Mouse (Mus musculus) spleen, adult 2 months (tissue): ENCODE measurements at regions not wholly inside any gene's neighbourhood (a gene's known extent, or its start where the extent isn't known, plus 50 kb on each side); places are given as distances from the start of the nearest gene placed in this dataset.

Experiments
- CTCF ChIP-seq: fragments of 200-500 bp; IDR thresholded peaks from 2 replicates; pipeline ENCODE4 v1.5.1; 2011; ENCODE audit warnings: mild to moderate bottlenecking, inconsistent platforms; ENCODE audit not compliant: insufficient read depth, insufficient read length, insufficient replicate concordance; ENCODE audit errors: extremely low read depth
- POLR2A ChIP-seq: fragments of 200-500 bp; IDR thresholded peaks from 2 replicates; pipeline ENCODE4 v1.6.1; 2011; ENCODE audit warnings: low read depth, low read length, inconsistent platforms

DNA sequence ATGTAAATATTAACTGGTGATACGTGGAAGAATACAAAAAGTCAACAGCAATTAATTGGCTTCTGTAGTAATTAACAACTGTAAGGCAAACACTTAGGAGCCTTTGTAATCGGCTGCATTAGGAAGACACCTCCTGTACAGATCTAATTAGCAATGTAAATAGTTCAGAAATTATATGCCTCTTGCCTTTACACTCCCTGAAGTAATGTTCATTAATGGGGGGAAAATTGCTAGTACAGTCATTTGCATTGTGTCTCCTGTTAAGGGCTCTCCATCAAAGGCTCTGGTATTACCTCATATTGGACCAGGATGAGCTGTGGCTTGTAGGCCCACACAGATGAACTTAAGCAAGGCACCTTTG, 276.1 kb upstream of the Megf9 start:
- TF ChIP-seq POLR2A = no peak
- TF ChIP-seq CTCF = no peak
